Mouse (Mus musculus): ENCODE measurements around the gene Bbof1. TPM values are rescaled to one million over a fixed set of nuclear protein-coding genes. Genes with fewer than 3 reads are reported as not detected.

Gene Bbof1
- 1.4 and 1.5 TPM in 2 replicates for polyA plus RNA-seq (2012; rRNA removed)

GRCm38 (mm10) chr12:84408819-84409507 lies at the start of gene Bbof1, which contains the start of gene Entpd5:
Bbof1 (plus strand) TSS chr12:84409071.
Entpd5 (minus strand) TSS chr12:84409029.

GRCm38 (mm10) chr12:84361555-84362489 lies 47.0 kb upstream of the Bbof1 start, which contains the start of the genes Coq6 and Fam161b:
Coq6 (plus strand) TSS chr12:84361657.
Fam161b (minus strand) TSS chr12:84361833.

GRCm38 (mm10) chr12:84416834-84417604 lies 8.1 kb downstream of the Bbof1 start, which contains the start of gene Rnf113a2:
Rnf113a2 (plus strand) TSS chr12:84417196.

GRCm38 (mm10) chr12:84450718-84451646 lies 42.1 kb downstream of the Bbof1 start, which contains the start of the genes Aldh6a1 and Lin52:
Aldh6a1 (minus strand) TSS chr12:84451004.
Lin52 (plus strand) TSS chr12:84451422.

Other genes starting within 250 kb of the Bbof1 start
- gene Elmsan1, start 190.2 kb upstream of the Bbof1 start, polyA plus RNA-seq (2012; rRNA removed), result 8.9 and 10.4 TPM in 2 replicates
- 13.6 and 23.7 TPM in 2 replicates for gene Ptgr2, start 123.8 kb upstream of the Bbof1 start, polyA plus RNA-seq (2012; rRNA removed)
- 89.7 and 101 TPM in 2 replicates for gene Zfp410, start 92.2 kb upstream of the Bbof1 start, polyA plus RNA-seq (2012; rRNA removed)
- gene Coq6, start 47.4 kb upstream of the Bbof1 start, polyA plus RNA-seq (2012; rRNA removed), result 33.5 and 43.3 TPM in 2 replicates
- 8.0 and 9.2 TPM in 2 replicates for gene Fam161b, start 47.2 kb upstream of the Bbof1 start, polyA plus RNA-seq (2012; rRNA removed)
- 7.3 and 10.6 TPM in 2 replicates for gene Entpd5, start within 50 bp of the Bbof1 start, polyA plus RNA-seq (2012; rRNA removed)
- gene Rnf113a2, start 8.1 kb downstream of the Bbof1 start, polyA plus RNA-seq (2012; rRNA removed), result 20.2 and 37.6 TPM in 2 replicates
- gene Aldh6a1, start 41.9 kb downstream of the Bbof1 start, polyA plus RNA-seq (2012; rRNA removed), result 7.4 and 15.0 TPM in 2 replicates
- 16.1 and 20.4 TPM in 2 replicates for gene Lin52, start 42.4 kb downstream of the Bbof1 start, polyA plus RNA-seq (2012; rRNA removed)
- 2.1 and 3.1 TPM in 2 replicates for gene Vsx2, start 160.7 kb downstream of the Bbof1 start, polyA plus RNA-seq (2012; rRNA removed)
- gene Abcd4, start 208.3 kb downstream of the Bbof1 start, polyA plus RNA-seq (2012; rRNA removed), result 18.9 and 22.3 TPM in 2 replicates
- not detected in 2 replicates for gene Vrtn, start 231.9 kb downstream of the Bbof1 start, polyA plus RNA-seq (2012; rRNA removed)